Mouse (Mus musculus): ENCODE data around the gene Sstr4. TPM values are rescaled to one million over a fixed set of nuclear protein-coding genes. Genes with fewer than 3 reads are reported as not detected.

The Sstr4 gene
- polyA plus RNA-seq, 1 experiment from 2014 or later = 1.6 TPM

DNA sequence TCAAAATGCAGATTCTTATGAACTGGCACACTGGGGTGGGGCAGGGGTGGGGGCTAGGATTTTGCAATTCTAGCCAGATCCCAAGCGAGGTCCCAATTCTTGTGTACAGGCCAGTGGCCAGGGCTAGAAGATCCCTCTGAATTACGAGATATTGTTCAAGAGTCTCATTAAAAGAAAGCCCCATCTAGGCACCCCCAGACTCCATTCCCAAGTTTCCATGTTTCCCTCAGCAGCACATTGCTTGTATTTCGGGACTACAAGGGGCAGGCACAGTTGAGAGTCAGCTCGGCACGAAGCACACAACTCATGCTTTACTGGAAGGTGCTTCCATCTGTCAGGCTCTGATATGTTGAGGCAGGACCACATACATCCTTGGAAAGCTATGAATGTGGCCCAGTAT is 9.8 kb downstream of the Sstr4 start:
- H3K36me3 ChIP-seq (ENCODE audit: control insufficient read depth, insufficient read depth, low read length) = no peaks in the 10 kb centered on the region
- peaks cover 23% of the 10 kb centered on the region for H3K4me1 ChIP-seq (ENCODE audit: control insufficient read depth, insufficient read depth, low read length)
- no peak for ATAC-seq
- H3K27me3 ChIP-seq (replicated peaks; ENCODE audit: control insufficient read depth, insufficient read depth, low read length) = peaks cover 7% of the 10 kb centered on the region; the same call in 1 of the 2 replicates
- WGBS = 67% methylated on average over 5 of the region's 5 CpGs
- H3K27ac ChIP-seq (ENCODE audit: low read length) = no peak overlapping the region
- no peaks in the 10 kb centered on the region for H3K9me3 ChIP-seq (ENCODE audit: control insufficient read depth, low read length)
- H3K9ac ChIP-seq (ENCODE audit: low read depth, low read length) = 0 out of 2 replicates have a peak overlapping the region, but pooled peaks have one; percentile 14
- peak overlapping the region; percentile 22 for H3K4me2 ChIP-seq (ENCODE audit: low read depth, low read length)
- peak overlapping the region; percentile 31 for H3K4me3 ChIP-seq (ENCODE audit: low read length)

DNA sequence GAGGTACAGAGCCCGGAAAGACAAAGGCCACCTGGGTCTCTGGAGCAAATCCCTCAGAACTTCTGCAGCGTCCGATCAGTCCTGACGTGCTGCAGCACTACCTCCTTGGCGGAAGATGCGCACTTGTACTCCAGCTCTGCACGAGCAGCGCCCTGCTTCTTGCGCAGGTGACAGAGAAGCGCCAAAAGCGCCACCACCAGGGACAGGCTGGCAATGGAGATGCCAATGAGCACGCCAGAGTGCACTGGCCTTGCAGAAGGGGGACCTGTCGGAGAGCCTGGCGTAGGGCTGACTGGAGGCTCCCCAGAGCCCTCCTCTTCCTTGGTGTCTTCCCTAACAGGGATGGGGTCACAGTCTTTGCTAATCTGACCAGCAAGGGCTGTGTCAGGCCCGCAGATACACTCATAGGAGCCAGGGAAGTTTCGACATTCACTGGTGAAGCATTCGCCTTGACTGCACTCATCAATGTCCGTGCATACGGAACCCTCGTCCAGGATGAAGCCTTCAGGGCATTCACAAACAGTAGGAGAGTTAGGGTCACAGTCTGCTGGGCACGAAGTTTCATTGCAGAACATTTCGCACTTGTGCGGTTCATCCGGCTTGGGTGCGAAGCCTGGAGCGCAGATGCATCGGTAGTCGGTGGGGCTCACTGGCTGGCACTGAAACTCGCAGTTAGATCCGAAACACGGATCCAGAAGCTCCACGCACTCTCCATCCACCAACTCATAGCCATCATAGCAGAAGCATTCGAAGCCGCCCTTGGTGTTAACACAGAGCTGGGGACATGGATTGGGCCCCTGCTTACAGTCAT is 11.2 kb downstream of the Sstr4 start:
- H3K27ac ChIP-seq (ENCODE audit: low read length) = peak overlapping the region; percentile 71; the same call in 1 of the 2 replicates
- peak overlapping the region; percentile 83 for H3K4me2 ChIP-seq (ENCODE audit: low read depth, low read length)
- peaks cover 7% of the 10 kb centered on the region; the same call in 1 of the 2 replicates for H3K27me3 ChIP-seq (replicated peaks; ENCODE audit: control insufficient read depth, insufficient read depth, low read length)
- H3K4me1 ChIP-seq (ENCODE audit: control insufficient read depth, insufficient read depth, low read length) = peaks cover 20% of the 10 kb centered on the region
- peak overlapping the region; percentile 54 for H3K4me3 ChIP-seq (ENCODE audit: low read length)
- 0 out of 2 replicates have a peak, but pooled peaks have one; percentile 9 for ATAC-seq
- WGBS = 25% methylated on average over 34 of the region's 34 CpGs
- no peaks in the 10 kb centered on the region for H3K36me3 ChIP-seq (ENCODE audit: control insufficient read depth, insufficient read depth, low read length)
- H3K9ac ChIP-seq (ENCODE audit: low read depth, low read length) = peak overlapping the region; percentile 70
- no peaks in the 10 kb centered on the region for H3K9me3 ChIP-seq (ENCODE audit: control insufficient read depth, low read length)

DNA sequence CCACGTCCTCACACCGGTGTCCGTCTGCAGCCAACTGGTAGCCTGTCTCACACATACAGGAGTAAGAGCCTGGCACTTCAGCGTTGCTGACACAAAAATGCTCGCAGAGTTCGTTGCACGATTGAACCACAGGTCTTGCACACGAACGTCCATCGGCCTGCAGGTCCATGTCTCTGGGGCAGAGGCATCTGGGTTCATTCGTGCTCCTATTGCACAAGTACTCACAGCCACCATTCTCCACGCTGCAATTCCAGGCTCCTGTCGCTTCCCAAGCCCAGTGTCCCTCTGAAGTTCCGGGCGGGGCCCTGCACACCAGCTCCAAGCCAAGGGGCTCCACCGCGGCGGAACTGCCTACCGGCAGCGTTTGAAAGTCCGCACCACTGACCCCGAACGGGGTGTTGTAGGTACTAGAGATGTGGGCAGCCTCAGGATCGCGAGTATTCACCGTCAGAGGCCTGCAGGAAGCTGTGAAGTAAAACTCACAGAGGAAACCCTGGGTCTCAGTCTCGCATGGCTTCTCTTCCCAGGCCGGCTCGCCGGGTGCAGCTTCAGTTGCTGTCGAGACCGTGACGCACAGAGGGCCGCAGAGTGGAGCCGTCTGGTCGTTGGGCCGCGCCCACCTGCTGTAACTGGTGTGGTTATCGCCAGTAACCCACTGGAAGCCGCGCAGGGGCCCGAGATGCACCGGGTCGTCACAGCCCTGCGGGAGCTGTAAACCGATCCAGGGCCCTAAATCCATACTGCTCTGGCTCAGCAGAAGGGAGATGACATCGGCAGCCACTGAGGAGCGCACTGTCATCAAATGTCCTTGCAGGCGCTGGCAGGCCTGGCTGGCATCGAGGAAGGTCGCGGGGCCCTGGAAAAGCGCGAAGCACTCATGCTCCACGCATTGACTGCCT is 12.1 kb downstream of the Sstr4 start:
- H3K27ac ChIP-seq (ENCODE audit: low read length) = peak overlapping the region; percentile 71
- H3K4me3 ChIP-seq (ENCODE audit: low read length) = peak overlapping the region; percentile 54
- peak overlapping the region; percentile 70 for H3K9ac ChIP-seq (ENCODE audit: low read depth, low read length)
- H3K27me3 ChIP-seq (replicated peaks; ENCODE audit: control insufficient read depth, insufficient read depth, low read length) = peaks cover 7% of the 10 kb centered on the region; the same call in 1 of the 2 replicates
- H3K4me1 ChIP-seq (ENCODE audit: control insufficient read depth, insufficient read depth, low read length) = peaks cover 20% of the 10 kb centered on the region
- no peaks in the 10 kb centered on the region for H3K36me3 ChIP-seq (ENCODE audit: control insufficient read depth, insufficient read depth, low read length)
- no peaks in the 10 kb centered on the region for H3K9me3 ChIP-seq (ENCODE audit: control insufficient read depth, low read length)
- WGBS = 8% methylated on average over 55 of the region's 55 CpGs
- peak; percentile 39 for ATAC-seq
- peak overlapping the region; percentile 83 for H3K4me2 ChIP-seq (ENCODE audit: low read depth, low read length)

DNA sequence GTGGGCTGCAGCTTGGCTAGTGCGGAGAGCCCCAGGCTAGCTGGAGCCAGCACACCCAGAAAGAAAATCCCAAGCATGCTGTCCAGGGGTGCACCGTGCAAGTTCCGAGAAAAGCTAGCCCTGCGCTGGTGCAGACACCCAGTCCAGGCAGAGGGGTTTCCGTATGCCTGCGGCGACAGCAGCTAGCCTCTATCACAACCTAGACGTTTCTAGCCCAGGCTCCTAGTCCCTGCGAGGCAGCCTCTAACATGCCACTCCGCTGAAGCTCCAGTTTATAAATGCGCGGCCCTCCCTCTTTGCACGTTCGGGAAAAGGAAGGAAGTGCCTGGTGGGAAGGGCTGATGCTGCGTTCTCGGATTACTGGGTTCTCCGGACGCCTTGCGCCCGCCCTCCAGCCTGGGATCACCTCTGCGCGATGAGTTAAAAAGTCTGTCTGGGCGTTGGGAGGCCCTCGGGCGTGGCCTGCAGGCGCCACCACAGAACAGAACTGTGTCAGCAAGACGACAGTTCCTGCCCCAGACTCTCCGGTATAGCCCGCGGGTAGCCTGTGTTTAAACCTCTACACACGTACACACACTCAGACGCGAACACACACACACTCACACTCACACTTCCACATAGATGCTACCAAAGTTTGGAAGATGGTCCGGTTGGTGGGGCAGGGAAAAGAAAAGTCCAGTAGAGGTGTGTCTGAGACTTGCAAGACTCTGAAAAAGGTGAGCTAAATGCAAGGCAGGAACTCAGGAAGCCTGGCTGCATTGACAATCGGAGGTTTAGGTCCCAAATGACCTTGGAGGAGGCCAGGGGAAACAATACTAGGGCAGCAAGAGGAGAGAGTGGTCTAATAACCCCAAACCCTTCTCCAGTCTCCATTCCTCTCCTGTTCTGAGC is 13.0 kb downstream of the Sstr4 start, which contains the start of gene Thbd:
Gene Thbd, minus strand, starts transcription at position 319 of the 891 bp plus-strand sequence.
- Histone ChIP-seq H3K9me3 (ENCODE audit: control insufficient read depth, low read length) (no peaks in the 10 kb centered on the region), H3K27me3 (replicated peaks; ENCODE audit: control insufficient read depth, insufficient read depth, low read length) (peaks cover 7% of the 10 kb centered on the region; the same call in 1 of the 2 replicates), H3K4me3 (ENCODE audit: low read length) (peak within 1 kb of the TSS; percentile 54), H3K27ac (ENCODE audit: low read length) (peak within 1 kb of the TSS; percentile 71), H3K36me3 (ENCODE audit: control insufficient read depth, insufficient read depth, low read length) (no peaks in the 10 kb centered on the region), H3K4me1 (ENCODE audit: control insufficient read depth, insufficient read depth, low read length) (peaks cover 17% of the 10 kb centered on the region), H3K9ac (ENCODE audit: low read depth, low read length) (peak within 1 kb of the TSS; percentile 70), H3K4me2 (ENCODE audit: low read depth, low read length) (peak within 1 kb of the TSS; percentile 83)
- WGBS = 4% methylated on average over 35 of the region's 35 CpGs
- peak; percentile 81 for ATAC-seq

DNA sequence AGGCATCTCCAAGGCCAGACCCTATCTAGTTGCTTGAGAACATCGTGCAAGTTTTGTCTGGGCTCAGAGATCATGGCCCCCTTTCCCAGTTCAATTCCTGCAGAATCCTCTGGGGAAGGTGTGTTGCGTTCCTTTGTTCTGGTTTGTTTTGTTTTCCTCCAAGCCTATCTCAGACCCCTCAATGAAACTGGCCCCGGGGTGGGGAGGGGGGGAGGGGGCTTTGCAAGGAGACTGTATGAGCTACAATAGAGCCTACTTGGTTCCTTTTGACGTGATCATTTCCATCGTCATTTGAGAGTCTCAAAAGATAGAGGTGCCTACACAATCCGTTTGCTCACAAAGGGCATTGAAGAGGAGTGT is 13.6 kb downstream of the Sstr4 start:
- Histone ChIP-seq H3K9ac (ENCODE audit: low read depth, low read length) (no peak overlapping the region), H3K9me3 (ENCODE audit: control insufficient read depth, low read length) (no peaks in the 10 kb centered on the region), H3K36me3 (ENCODE audit: control insufficient read depth, insufficient read depth, low read length) (no peaks in the 10 kb centered on the region), H3K27ac (ENCODE audit: low read length) (peak overlapping the region; percentile 20; the same call in 1 of the 2 replicates), H3K4me1 (ENCODE audit: control insufficient read depth, insufficient read depth, low read length) (peaks cover 17% of the 10 kb centered on the region), H3K4me3 (ENCODE audit: low read length) (no peak overlapping the region), H3K4me2 (ENCODE audit: low read depth, low read length) (peak overlapping the region; percentile 83), H3K27me3 (replicated peaks; ENCODE audit: control insufficient read depth, insufficient read depth, low read length) (peaks cover 7% of the 10 kb centered on the region; the same call in 1 of the 2 replicates)
- WGBS = 31% methylated on average over 6 of the region's 6 CpGs
- 0 out of 2 replicates have a peak, but pooled peaks have one; percentile 3 for ATAC-seq

DNA sequence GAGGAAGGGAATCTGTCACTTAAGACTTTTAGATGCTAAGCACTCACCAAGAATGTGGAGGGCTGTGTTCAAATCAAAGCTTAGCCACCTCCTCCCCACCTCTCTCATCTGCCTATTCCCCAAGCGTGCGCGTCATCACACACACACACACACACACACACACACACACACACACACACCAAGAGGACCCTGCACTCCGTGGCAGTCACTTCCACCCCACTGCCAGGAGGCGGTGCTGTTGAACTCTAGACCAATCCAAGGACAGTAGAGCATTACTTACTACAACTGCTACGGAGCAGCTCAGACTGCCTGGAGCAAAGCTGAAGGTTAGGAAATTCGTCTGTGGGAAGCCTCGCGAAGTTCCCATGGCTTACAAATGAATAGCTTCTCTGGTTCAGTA is 14.0 kb downstream of the Sstr4 start:
- no peak overlapping the region for H3K9ac ChIP-seq (ENCODE audit: low read depth, low read length)
- 21% methylated on average over 9 of the region's 9 CpGs for WGBS
- H3K36me3 ChIP-seq (ENCODE audit: control insufficient read depth, insufficient read depth, low read length) = no peaks in the 10 kb centered on the region
- no peaks in the 10 kb centered on the region for H3K9me3 ChIP-seq (ENCODE audit: control insufficient read depth, low read length)
- no peak overlapping the region for H3K4me3 ChIP-seq (ENCODE audit: low read length)
- peak; percentile 84 for ATAC-seq
- no peak overlapping the region for H3K4me2 ChIP-seq (ENCODE audit: low read depth, low read length)
- no peak overlapping the region; the same call in 1 of the 2 replicates for H3K27ac ChIP-seq (ENCODE audit: low read length)
- H3K27me3 ChIP-seq (replicated peaks; ENCODE audit: control insufficient read depth, insufficient read depth, low read length) = peaks cover 7% of the 10 kb centered on the region; the same call in 1 of the 2 replicates
- peaks cover 17% of the 10 kb centered on the region for H3K4me1 ChIP-seq (ENCODE audit: control insufficient read depth, insufficient read depth, low read length)

DNA sequence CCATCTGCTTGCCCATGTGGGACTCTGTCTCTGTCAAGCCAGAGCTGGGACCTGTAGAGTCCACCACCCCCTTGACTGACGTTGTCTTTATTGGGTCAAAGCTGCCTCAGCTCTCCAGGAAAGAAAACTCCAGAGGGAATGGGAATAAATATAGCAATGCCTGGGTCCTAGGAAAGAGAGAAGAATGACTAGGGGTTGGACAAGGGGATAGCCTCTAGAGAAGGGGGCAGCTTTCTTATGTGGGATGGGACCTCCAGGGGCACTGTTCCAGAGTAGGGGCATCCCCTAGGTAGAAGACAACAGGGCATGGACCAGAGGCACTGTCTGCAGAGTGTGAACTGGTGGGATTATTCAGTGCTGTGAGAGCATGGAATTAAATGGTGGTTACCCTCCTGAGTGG is 14.7 kb downstream of the Sstr4 start:
- Histone ChIP-seq H3K27me3 (replicated peaks; ENCODE audit: control insufficient read depth, insufficient read depth, low read length) (peaks cover 7% of the 10 kb centered on the region; the same call in 1 of the 2 replicates), H3K9ac (ENCODE audit: low read depth, low read length) (no peak overlapping the region), H3K27ac (ENCODE audit: low read length) (no peak overlapping the region), H3K4me1 (ENCODE audit: control insufficient read depth, insufficient read depth, low read length) (peaks cover 17% of the 10 kb centered on the region), H3K4me2 (ENCODE audit: low read depth, low read length) (no peak overlapping the region), H3K36me3 (ENCODE audit: control insufficient read depth, insufficient read depth, low read length) (no peaks in the 10 kb centered on the region), H3K4me3 (ENCODE audit: low read length) (no peak overlapping the region), H3K9me3 (ENCODE audit: control insufficient read depth, low read length) (no peaks in the 10 kb centered on the region)
- WGBS = 89% methylated on average over 1 of the region's 1 CpGs
- no peak for ATAC-seq

DNA sequence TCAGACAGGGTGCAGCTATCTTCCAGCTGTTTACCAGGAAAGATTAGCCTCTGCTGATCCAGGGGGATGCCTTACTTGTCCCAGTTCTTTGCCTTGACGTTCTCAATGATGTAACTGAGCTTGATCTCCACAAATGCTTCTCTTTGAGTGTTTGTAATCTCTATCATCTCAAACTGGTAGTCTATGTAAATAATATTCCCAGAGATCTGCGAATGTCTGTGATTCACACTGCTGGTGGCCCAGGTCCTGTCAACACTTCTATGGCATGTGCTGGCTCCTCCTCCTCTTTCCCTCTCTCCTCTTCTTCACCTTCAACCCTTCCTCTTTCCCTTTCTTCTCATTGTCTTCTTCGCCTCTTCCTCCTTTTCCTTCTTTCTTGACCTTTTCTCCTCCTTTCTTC is 24.0 kb downstream of the Sstr4 start:
- H3K9ac ChIP-seq (ENCODE audit: low read depth, low read length) = no peak overlapping the region
- no peak for ATAC-seq
- H3K4me1 ChIP-seq (ENCODE audit: control insufficient read depth, insufficient read depth, low read length) = peaks cover 9% of the 10 kb centered on the region
- WGBS = 54% methylated on average over 3 of the region's 3 CpGs
- H3K4me3 ChIP-seq (ENCODE audit: low read length) = no peak overlapping the region
- no peaks in the 10 kb centered on the region for H3K27me3 ChIP-seq (replicated peaks; ENCODE audit: control insufficient read depth, insufficient read depth, low read length)
- no peak overlapping the region for H3K4me2 ChIP-seq (ENCODE audit: low read depth, low read length)
- no peak overlapping the region for H3K27ac ChIP-seq (ENCODE audit: low read length)
- H3K36me3 ChIP-seq (ENCODE audit: control insufficient read depth, insufficient read depth, low read length) = no peaks in the 10 kb centered on the region
- no peaks in the 10 kb centered on the region for H3K9me3 ChIP-seq (ENCODE audit: control insufficient read depth, low read length)
